10 mouse cellular contexts compared by ENCODE assay signal in the genomic region with DNA sequence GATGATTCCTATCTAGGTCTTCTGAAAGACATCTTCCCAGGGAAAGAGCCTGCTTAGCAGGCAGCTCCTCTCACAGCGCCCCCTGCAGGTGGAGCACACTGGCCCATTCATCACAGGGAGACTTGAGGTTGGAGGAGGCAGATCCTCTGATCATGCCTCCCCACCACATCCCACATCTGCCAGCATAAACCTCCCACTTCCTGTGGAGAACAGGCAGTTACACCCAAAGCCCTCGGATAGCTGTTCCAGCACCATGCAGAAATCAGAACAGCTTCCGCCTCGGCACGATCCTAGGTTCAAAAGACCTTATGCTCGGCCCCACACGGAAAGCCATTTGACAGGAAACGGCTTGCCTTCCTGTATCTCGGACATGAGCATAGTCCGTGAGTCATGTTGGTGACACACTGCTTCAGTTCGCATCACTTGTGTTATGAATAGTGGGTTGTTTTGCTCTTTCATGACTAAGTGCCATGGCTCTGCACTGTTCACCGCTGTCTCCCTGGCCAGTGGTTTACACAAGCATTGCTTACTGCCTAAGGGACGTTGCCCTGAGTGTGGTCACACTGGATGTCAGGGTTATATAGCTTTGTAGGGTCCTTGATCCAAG.
A peak's percentile ranks its signal among the peaks of the same experiment; 100 is the strongest.
DNase-seq lines count a peak whose midpoint lies in the region; ATAC-seq and TF ChIP-seq lines count a peak whose summit lies in the region.
"Had no signal": no experiment of that assay in that cellular context is flagged by ENCODE, and none has a peak within 500 bp of the region (broad histone marks: within the 10 kb centered on the region; RNA-seq: fewer than 3 reads in every experiment).

No protein-coding gene starts in this region.

- peak; percentile 15 to 53 for DNase-seq in adrenal gland, adult (ENCODE audit: inconsistent age in 2 of 2, low spot score in 1 of 2)
- DNase-seq in adrenal gland, adult 8-10 months = no peak
- peak; percentile 9 for DNase-seq in liver, adult 2 months (ENCODE audit: extremely low read depth, low read depth, low spot score)
- DNase-seq in thymus, postnatal 0 days (ENCODE audit: low spot score) = peak; percentile 15
- no peak for DNase-seq in right cerebral cortex, postnatal 25 days
- DNase-seq in gastrocnemius, adult 18-20 months (ENCODE audit: low spot score) = no peak
- DNase-seq: cerebellum, adult 2 months; kidney, adult 9 months had no signal

- H3K9me3 ChIP-seq in liver, embryonic 12.5 days (replicated peaks) = no peaks in the 10 kb centered on the region

- H3K27ac ChIP-seq in liver, adult 2 months (replicated peaks; ENCODE audit: insufficient read depth, low read depth, low read length) = no peak overlapping the region
- no peak overlapping the region for H3K27ac ChIP-seq in liver, embryonic 12.5 days
- H3K27ac ChIP-seq in embryonic fibroblast, embryonic 13.5 days (ENCODE audit: insufficient read depth, low read length) = peak overlapping the region; percentile 12; the same call in 1 of the 2 replicates

- no peak for TF ChIP-seq POLR2A in liver, adult 2 months (IDR thresholded peaks at IDR 0.05; ENCODE audit: extremely low read depth, insufficient read depth, low read length)
- no peak for TF ChIP-seq POLR2A in embryonic fibroblast, embryonic 13.5 days (IDR thresholded peaks at IDR 0.05; ENCODE audit: low read depth, low read length)

- no peaks in the 10 kb centered on the region for H3K4me1 ChIP-seq in liver, adult 2 months (ENCODE audit: control insufficient read depth, insufficient read depth, low read length)
- H3K4me1 ChIP-seq in liver, embryonic 12.5 days = no peaks in the 10 kb centered on the region
- no peaks in the 10 kb centered on the region for H3K4me1 ChIP-seq in embryonic fibroblast, embryonic 13.5 days (ENCODE audit: control insufficient read depth, insufficient read depth, low read length)

- no peak for ATAC-seq in liver, embryonic 12.5 days

- 83% methylated on average over 13 of the region's 13 CpGs for WGBS in liver, adult 2 months
- 56% methylated on average over 13 of the region's 13 CpGs for WGBS in liver, embryonic 12.5 days (ENCODE audit: insufficient replicate concordance)

- no peaks in the 10 kb centered on the region for H3K79me2 ChIP-seq in liver, adult 2 months (ENCODE audit: control insufficient read depth, insufficient read depth, low read length)

- H3K4me2 ChIP-seq in liver, embryonic 12.5 days = no peak overlapping the region

- no peak overlapping the region for H3K4me3 ChIP-seq in liver, adult 2 months (ENCODE audit: insufficient read depth, low read depth, low read length)
- H3K4me3 ChIP-seq in liver, embryonic 12.5 days = no peak overlapping the region
- H3K4me3 ChIP-seq in embryonic fibroblast, embryonic 13.5 days (ENCODE audit: insufficient read depth, low read length) = no peak overlapping the region

- H3K27me3 ChIP-seq in liver, adult 2 months (ENCODE audit: control insufficient read depth, insufficient read depth, low read length) = no peaks in the 10 kb centered on the region
- H3K27me3 ChIP-seq in liver, embryonic 12.5 days (replicated peaks) = no peaks in the 10 kb centered on the region

- H3K36me3 ChIP-seq in liver, adult 2 months (ENCODE audit: control insufficient read depth, insufficient read depth, low read length) = 0 out of 2 replicates have a peak, but pooled peaks cover 2% of the 10 kb centered on the region
- no peaks in the 10 kb centered on the region for H3K36me3 ChIP-seq in liver, embryonic 12.5 days

- H3K9ac ChIP-seq in liver, adult 2 months (ENCODE audit: low read depth, low read length) = no peak overlapping the region
- H3K9ac ChIP-seq in liver, embryonic 12.5 days = no peak overlapping the region

- peak; percentile 78 for TF ChIP-seq CTCF in liver, adult 2 months (IDR thresholded peaks at IDR 0.05; ENCODE audit: low read depth, low read length)
- peak; percentile 38; the same call in 1 of the 2 replicates for TF ChIP-seq CTCF in embryonic fibroblast, embryonic 13.5 days (IDR thresholded peaks at IDR 0.05; ENCODE audit: borderline replicate concordance, insufficient read depth, low read length)

Comparison
In these comparisons a context has a peak if more than half of its experiments do, and no peak if none do; other contexts are left out.
1. DNase-seq: peak in adrenal gland, adult (2 of 2), liver, adult 2 months (single experiment) and thymus, postnatal 0 days (single experiment); none in adrenal gland, adult 8-10 months (single experiment), right cerebral cortex, postnatal 25 days (single experiment) and gastrocnemius, adult 18-20 months (single experiment).